Mouse (Mus musculus) CH12.LX (cell line): ENCODE results near the gene Micu2. TPM values are rescaled to one million over a fixed set of nuclear protein-coding genes. Genes with fewer than 3 reads are reported as not detected.

Source experiments
- DNase-seq: peaks from one replicate; pipeline ENCODE4 v3.0.0-alpha.2; 2013; ENCODE audit errors: extremely low read depth
- H3K27ac ChIP-seq: 2 replicates; pipeline ENCODE4 v1.5.1; 2012; ENCODE audit warnings: low read depth, mild to moderate bottlenecking, control low read depth, moderate library complexity; ENCODE audit not compliant: insufficient read depth
- H3K27me3 ChIP-seq: replicated peaks from 2 replicates; pipeline ENCODE3; 2012; ENCODE audit warnings: inconsistent platforms
- H3K36me3 ChIP-seq, 2 experiments: replicated peaks in 1 of 2; 2 replicates each; pipeline versions ENCODE3 to v1.6.1; 2012; ENCODE audit warnings: inconsistent platforms in 1 of 2, low read length in 1 of 2, mild to moderate bottlenecking in 1 of 2, mixed read lengths in 1 of 2, moderate library complexity in 1 of 2; ENCODE audit not compliant: control insufficient read depth in 1 of 2, insufficient read depth in 1 of 2
- H3K4me1 ChIP-seq, 2 experiments: 2 replicates each; pipeline ENCODE4 v1.6.1; 2012; ENCODE audit warnings: inconsistent platforms in 1 of 2, moderate library complexity in 1 of 2; ENCODE audit not compliant: insufficient read depth in 2 of 2, control insufficient read depth in 1 of 2
- H3K4me2 ChIP-seq: 2 replicates; pipeline ENCODE4 v1.6.1; 2012; ENCODE audit warnings: low read depth, mild to moderate bottlenecking, control low read depth; ENCODE audit not compliant: poor library complexity, insufficient read depth, severe bottlenecking
- H3K4me3 ChIP-seq, 3 experiments: fragments of 150-350 bp in 1 of 3; sonication (generic) in 1 of 3; replicated peaks in 1 of 3; 2 replicates each; pipeline versions ENCODE3 to v1.5.1; 2011 to 2012; ENCODE audit warnings: low read depth in 2 of 3, low read length in 2 of 3, mild to moderate bottlenecking in 2 of 3, moderate library complexity in 2 of 3, control low read depth in 1 of 3, improper control_type of control experiment in 1 of 3, inconsistent platforms in 1 of 3, mixed read lengths in 1 of 3; ENCODE audit not compliant: poor library complexity in 1 of 3
- H3K79me2 ChIP-seq: replicated peaks from 2 replicates; pipeline ENCODE4 v1.6.1; 2012; ENCODE audit warnings: mild to moderate bottlenecking, moderate library complexity; ENCODE audit not compliant: control insufficient read depth, poor library complexity, insufficient read depth, severe bottlenecking; ENCODE audit errors: extremely low read depth
- H3K9ac ChIP-seq: 2 replicates; pipeline ENCODE4 v1.6.1; 2012; ENCODE audit warnings: low read depth, mild to moderate bottlenecking, control low read depth, moderate library complexity; ENCODE audit not compliant: insufficient read depth
- H3K9me3 ChIP-seq: replicated peaks from 2 replicates; pipeline ENCODE3; 2012; ENCODE audit warnings: low read length, inconsistent platforms, mixed read lengths
- BHLHE40 ChIP-seq: IDR thresholded peaks from 2 replicates; pipeline ENCODE4 v1.6.1; 2011; ENCODE audit warnings: mild to moderate bottlenecking, low read depth, low read length, improper control_type of control experiment
- CHD1 ChIP-seq: IDR thresholded peaks from 2 replicates; pipeline ENCODE4 v1.6.1; 2012; ENCODE audit warnings: low read depth, low read length, improper control_type of control experiment, inconsistent platforms
- CHD2 ChIP-seq: IDR thresholded peaks from 2 replicates; pipeline ENCODE4 v1.6.1; 2011; ENCODE audit warnings: low read length, improper control_type of control experiment
- E2F4 ChIP-seq: IDR thresholded peaks from 2 replicates; pipeline ENCODE4 v1.6.1; 2011; ENCODE audit warnings: low read depth, low read length, improper control_type of control experiment; ENCODE audit not compliant: insufficient replicate concordance
- GABPA ChIP-seq: IDR thresholded peaks from 2 replicates; pipeline ENCODE4 v1.6.1; 2012; ENCODE audit warnings: low read depth, low read length, improper control_type of control experiment, inconsistent platforms; ENCODE audit not compliant: insufficient replicate concordance
- HCFC1 ChIP-seq: IDR thresholded peaks from 2 replicates; pipeline ENCODE4 v1.6.1; 2012; ENCODE audit warnings: low read depth, mild to moderate bottlenecking, inconsistent platforms, low read length, improper control_type of control experiment
- IRF4 ChIP-seq: IDR thresholded peaks from 2 replicates; pipeline ENCODE4 v1.6.1; 2014; ENCODE audit warnings: low read depth, mild to moderate bottlenecking, inconsistent platforms, low read length, improper control_type of control experiment
- JUND ChIP-seq: conservative IDR thresholded peaks from 2 replicates; pipeline ENCODE4 v1.6.1; 2011; ENCODE audit warnings: low read depth, low read length, improper control_type of control experiment
- MAFK ChIP-seq: IDR thresholded peaks from 2 replicates; pipeline ENCODE4 v1.6.1; 2011; ENCODE audit warnings: low read length, improper control_type of control experiment; ENCODE audit not compliant: insufficient replicate concordance
- MAX ChIP-seq: IDR thresholded peaks from 2 replicates; pipeline ENCODE4 v1.6.1; 2011; ENCODE audit warnings: low read length, improper control_type of control experiment
- MAZ ChIP-seq: IDR thresholded peaks from 2 replicates; pipeline ENCODE4 v1.6.1; 2012; ENCODE audit warnings: low read depth, mild to moderate bottlenecking, inconsistent platforms, low read length, improper control_type of control experiment, moderate library complexity
- MYC ChIP-seq: IDR thresholded peaks from 2 replicates; pipeline ENCODE4 v1.6.1; 2011; ENCODE audit warnings: low read depth, mild to moderate bottlenecking, improper control_type of control experiment, low read length
- NRF1 ChIP-seq: IDR thresholded peaks from 2 replicates; pipeline ENCODE4 v1.6.1; 2014; ENCODE audit warnings: low read depth, mild to moderate bottlenecking, inconsistent platforms, low read length, improper control_type of control experiment, moderate library complexity
- POLR2AphosphoS2 ChIP-seq: IDR thresholded peaks from 2 replicates; pipeline ENCODE4 v1.6.1; 2011; ENCODE audit warnings: low read depth, low read length, improper control_type of control experiment
- RAD21 ChIP-seq: IDR thresholded peaks from 2 replicates; pipeline ENCODE4 v1.6.1; 2011; ENCODE audit warnings: low read depth, mild to moderate bottlenecking, low read length, improper control_type of control experiment, moderate library complexity
- SMC3 ChIP-seq: IDR thresholded peaks from 2 replicates; pipeline ENCODE4 v1.6.1; 2011; ENCODE audit warnings: low read depth, low read length, improper control_type of control experiment
- TCF12 ChIP-seq: IDR thresholded peaks from 2 replicates; pipeline ENCODE4 v1.6.1; 2014; ENCODE audit warnings: low read depth, mild to moderate bottlenecking, inconsistent platforms, low read length, improper control_type of control experiment
- USF1 ChIP-seq: IDR thresholded peaks from 2 replicates; pipeline ENCODE4 v1.6.1; 2014; ENCODE audit warnings: low read depth, mild to moderate bottlenecking, inconsistent platforms, low read length, improper control_type of control experiment
- ZC3H11A ChIP-seq: IDR thresholded peaks from 2 replicates; pipeline ENCODE4 v1.6.1; 2012; ENCODE audit warnings: low read depth, mild to moderate bottlenecking, inconsistent platforms, low read length, improper control_type of control experiment
- ZKSCAN1 ChIP-seq: IDR thresholded peaks from 2 replicates; pipeline ENCODE4 v1.6.1; 2012; ENCODE audit warnings: low read depth, inconsistent platforms, low read length, improper control_type of control experiment, borderline replicate concordance
- ZNF384 ChIP-seq: IDR thresholded peaks from 2 replicates; pipeline ENCODE4 v1.6.1; 2012; ENCODE audit warnings: low read depth, low read length, improper control_type of control experiment, inconsistent platforms
- dilution Hi-C: fragments of 300-500 bp; cut with MboI; formaldehyde crosslinking; loops from 2 replicates; pipeline ENCODE4 v1.14.3; 2020; ENCODE audit warnings: low sequenced_read_pairs; ENCODE audit not compliant: extremely low pct_unique_long_range_greater_than_20kb, extremely low pct_ligation_motif_present
- in situ Hi-C: fragments of 300-500 bp; cut with MboI; formaldehyde crosslinking; loops from 3 replicates; pipeline ENCODE4 v1.14.3; 2019; ENCODE audit warnings: low sequenced_read_pairs, low pct_ligation_motif_present, low pct_unique_long_range_greater_than_20kb, mixed read lengths
- polyA plus RNA-seq: library from polyadenylated mRNA; unstranded; fragments of >175 nt; gene quantifications from 2 replicates; pipeline ENCODE4 v1.2.1, GENCODE M21; 2012; ENCODE audit warnings: low read depth; ENCODE audit not compliant: insufficient read length
- total RNA-seq, 2 experiments: library from RNA; depleted of rRNA; stranded (reverse); fragments of 300-350 nt in 1 of 2; fragments of >200 nt in 1 of 2; gene quantifications; 2 replicates each; pipeline ENCODE4 v1.2.3; 2012 to 2014

Micu2 gene
- total and polyA plus RNA-seq, 3 experiments = 39.8 to 62.5 (median 52.7) TPM

DNA sequence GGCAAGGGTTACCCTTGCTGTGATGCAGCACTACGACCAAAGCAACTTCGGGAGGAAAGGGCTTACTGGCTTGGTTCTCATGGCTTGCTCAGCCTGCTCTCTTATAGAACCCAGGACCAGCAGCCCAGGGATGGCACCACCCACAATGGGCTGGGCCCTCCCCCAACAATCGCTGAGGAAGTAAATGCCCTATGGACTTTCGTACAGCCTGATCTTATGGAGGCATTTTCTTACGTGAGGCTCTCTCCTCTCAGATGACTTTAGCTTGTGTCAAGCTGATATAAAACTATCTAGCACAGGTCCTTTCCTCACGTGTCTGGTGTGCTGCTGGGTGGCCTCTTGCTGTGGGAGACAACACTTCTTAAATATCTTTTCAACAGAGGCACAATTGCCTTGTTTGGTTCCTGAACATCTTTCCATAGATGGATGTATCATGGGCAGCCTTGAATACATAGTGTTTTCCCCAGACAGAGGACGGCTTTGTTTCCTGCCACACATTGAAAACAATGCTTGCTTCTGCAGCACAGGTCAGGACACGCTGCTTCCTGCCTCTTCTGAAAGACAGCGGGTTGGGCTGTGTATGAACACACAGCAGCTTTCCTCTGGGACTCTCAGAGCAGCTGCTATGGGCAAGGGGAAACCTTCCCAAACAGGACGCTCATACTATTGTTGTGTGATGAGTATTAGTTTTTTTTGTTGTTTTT, 77.5 kb downstream of the Micu2 start:
- Histone ChIP-seq H3K79me2 (no peaks in the 10 kb centered on the region), H3K27ac (no peak overlapping the region), H3K4me2 (no peak overlapping the region), H3K36me3 (peaks cover 35 to 66% of the 10 kb centered on the region in 2 experiments), H3K9me3 (peaks cover 10% of the 10 kb centered on the region), H3K27me3 (no peaks in the 10 kb centered on the region), H3K9ac (no peak overlapping the region), H3K4me3 (no peak overlapping the region), H3K4me1 (peaks cover 4 to 21% of the 10 kb centered on the region in 2 experiments; a peak in 3 of 4 replicates)
- no peak for DNase-seq
- TF ChIP-seq CHD2 = no peak
- TF ChIP-seq GABPA = no peak
- no peak for TF ChIP-seq JUND
- TF ChIP-seq USF1 = no peak
- TF ChIP-seq IRF4 = no peak
- in situ Hi-C loops (loop anchor here (25.0 kb wide), 1 partner anchor 534 kb away; the partner anchor contains the start of gene Cryl1), dilution Hi-C loops (no loop called here)

DNA sequence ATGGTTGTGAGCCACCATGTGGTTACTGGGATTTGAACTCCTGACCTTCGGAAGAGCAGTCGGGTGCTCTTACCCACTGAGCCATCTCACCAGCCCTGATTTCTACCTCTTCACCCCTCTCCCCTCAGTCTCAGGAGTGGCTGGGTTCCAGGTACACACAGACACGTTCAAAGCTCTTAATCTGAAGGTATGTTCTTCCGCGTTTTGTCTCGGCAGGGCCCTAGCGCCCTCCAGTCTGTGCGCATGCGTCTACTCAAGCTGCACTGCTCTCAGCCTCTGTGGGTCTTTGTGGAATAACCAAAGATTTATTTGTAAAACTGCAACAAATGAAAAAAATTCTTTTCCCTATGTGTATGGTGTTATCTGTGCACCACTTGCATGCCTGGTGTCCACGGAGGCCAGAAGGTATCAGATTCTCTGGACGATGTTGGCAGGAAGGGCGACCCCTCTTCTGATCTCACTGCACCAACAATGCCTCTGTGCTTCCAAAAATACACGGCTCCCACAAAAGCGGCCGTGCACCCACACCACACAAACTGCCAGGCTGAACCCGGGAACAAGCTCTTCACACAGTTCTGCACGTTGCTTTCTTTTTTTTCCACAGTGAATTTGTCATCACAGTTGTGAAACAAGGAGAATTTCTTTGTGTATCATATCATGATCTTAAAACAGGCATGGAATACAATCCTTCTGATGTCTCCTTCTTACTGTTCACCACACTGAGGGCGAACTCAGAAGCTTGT, 78.3 kb downstream of the Micu2 start:
- in situ Hi-C loops = loop anchor here (25.0 kb wide), 1 partner anchor 533 kb away; the partner anchor contains the start of gene Cryl1
- H3K9me3 ChIP-seq = peaks cover 10% of the 10 kb centered on the region
- H3K4me2 ChIP-seq = no peak overlapping the region
- no peaks in the 10 kb centered on the region for H3K27me3 ChIP-seq
- H3K79me2 ChIP-seq = no peaks in the 10 kb centered on the region
- no peak overlapping the region for H3K4me3 ChIP-seq
- H3K36me3 ChIP-seq = peaks cover 31 to 65% of the 10 kb centered on the region in 2 experiments
- DNase-seq = no peak
- dilution Hi-C loops = no loop called here
- no peak for TF ChIP-seq MYC
- no peak for TF ChIP-seq RAD21
- no peak for TF ChIP-seq IRF4
- TF ChIP-seq ZNF384 = no peak
- no peak for TF ChIP-seq POLR2AphosphoS2
- no peak for TF ChIP-seq MAZ
- no peak for TF ChIP-seq BHLHE40
- no peak for TF ChIP-seq ZC3H11A
- TF ChIP-seq JUND = no peak
- TF ChIP-seq SMC3 = no peak
- no peak for TF ChIP-seq HCFC1
- no peak for TF ChIP-seq ZKSCAN1
- TF ChIP-seq CHD1 = no peak
- no peak for TF ChIP-seq TCF12
- no peak for TF ChIP-seq GABPA
- TF ChIP-seq MAX = no peak
- TF ChIP-seq MAFK = no peak
- no peak for TF ChIP-seq NRF1
- no peak for TF ChIP-seq E2F4
- no peak for TF ChIP-seq CHD2
- H3K4me1 ChIP-seq = peaks cover 4 to 21% of the 10 kb centered on the region in 2 experiments; a peak in 3 of 4 replicates
- H3K9ac ChIP-seq = no peak overlapping the region
- H3K27ac ChIP-seq = no peak overlapping the region
